8 mouse cellular contexts compared by ENCODE assay signal in genomic region chr17:57106035-57106368, GRCm38 (mm10). TPM values are rescaled to one million over a fixed set of nuclear protein-coding genes. Genes with fewer than 3 reads are reported as not detected.
A peak's percentile ranks its signal among the peaks of the same experiment; 100 is the strongest.
DNase-seq lines count a peak whose midpoint lies in the region; ATAC-seq and TF ChIP-seq lines count a peak whose summit lies in the region.

No protein-coding gene starts in this region.

- no peak for TF ChIP-seq POLR2A in kidney, adult 2 months (IDR thresholded peaks at IDR 0.05; ENCODE audit: low read depth, low read length)

- WGBS in kidney, adult 2 months, result 35% methylated on average over 9 of the region's 9 CpGs
- 6% methylated on average over 9 of the region's 9 CpGs for WGBS in embryonic facial prominence, embryonic 11.5 days
- WGBS in intestine, embryonic 14.5 days, result 11% methylated on average over 9 of the region's 9 CpGs

- no peak for TF ChIP-seq CTCF in kidney, adult 2 months (conservative IDR thresholded peaks at IDR 0.05; ENCODE audit: insufficient read depth, insufficient read length, low read depth, low read length)

- no peaks in the 10 kb centered on the region for H3K9me3 ChIP-seq in embryonic facial prominence, embryonic 11.5 days (replicated peaks; ENCODE audit: control insufficient read depth, low read length)
- no peaks in the 10 kb centered on the region for H3K9me3 ChIP-seq in intestine, embryonic 14.5 days (ENCODE audit: control insufficient read depth, low read length)

- no peaks in the 10 kb centered on the region for H3K4me1 ChIP-seq in kidney, adult 2 months (ENCODE audit: control insufficient read depth, insufficient read depth, low read length)
- H3K4me1 ChIP-seq in embryonic facial prominence, embryonic 11.5 days (ENCODE audit: control insufficient read depth, insufficient read depth, low read length), result no peaks in the 10 kb centered on the region
- peaks cover 17% of the 10 kb centered on the region for H3K4me1 ChIP-seq in intestine, embryonic 14.5 days (replicated peaks; ENCODE audit: control insufficient read depth, insufficient read depth, low read length)

- DNase-seq in kidney, adult 2 months, result no peak
- no peak for DNase-seq in kidney, adult 11 months
- DNase-seq in embryonic facial prominence, embryonic 11.5 days (ENCODE audit: low spot score), result no peak
- DNase-seq in intestine, embryonic 14.5 days (ENCODE audit: low spot score), result no peak
- DNase-seq in neural tube, embryonic 10.5 days (ENCODE audit: extremely low spot score, low spot score), result peak; percentile 24
- no peak for DNase-seq in thymus, adult 18-20 months
- no peak for DNase-seq in cerebellum, adult 9-10 months
- no peak for DNase-seq in right cerebral cortex, postnatal 10 days (ENCODE audit: low spot score in 2 of 2)

- H3K4me3 ChIP-seq in kidney, adult 2 months (ENCODE audit: insufficient read depth, low read depth, low read length), result 0 out of 2 replicates have a peak overlapping the region, but pooled peaks have one; percentile 91
- H3K4me3 ChIP-seq in embryonic facial prominence, embryonic 11.5 days (ENCODE audit: low read depth, low read length), result peak overlapping the region; percentile 62
- peak overlapping the region; percentile 63 for H3K4me3 ChIP-seq in intestine, embryonic 14.5 days (ENCODE audit: low read depth, low read length)

- ATAC-seq in embryonic facial prominence, embryonic 11.5 days (replicated peaks; ENCODE audit: insufficient number of reproducible peaks, low FRiP score, low TSS enrichment, low read depth), result no peak
- no peak for ATAC-seq in intestine, embryonic 14.5 days (replicated peaks; ENCODE audit: low FRiP score, low TSS enrichment, low read depth)

- H3K36me3 ChIP-seq in kidney, adult 2 months (ENCODE audit: control insufficient read depth, insufficient read depth, low read length), result no peaks in the 10 kb centered on the region
- no peaks in the 10 kb centered on the region for H3K36me3 ChIP-seq in embryonic facial prominence, embryonic 11.5 days (replicated peaks; ENCODE audit: control insufficient read depth, insufficient read depth, low read depth, low read length)
- no peaks in the 10 kb centered on the region for H3K36me3 ChIP-seq in intestine, embryonic 14.5 days (ENCODE audit: control insufficient read depth, insufficient read depth, low read length)

- no peak overlapping the region for H3K27ac ChIP-seq in kidney, adult 2 months (ENCODE audit: insufficient read depth, low read depth, low read length)
- H3K27ac ChIP-seq in embryonic facial prominence, embryonic 11.5 days (replicated peaks; ENCODE audit: low read depth, low read length), result no peak overlapping the region
- H3K27ac ChIP-seq in intestine, embryonic 14.5 days (ENCODE audit: low read depth), result no peak overlapping the region

- H3K9ac ChIP-seq in embryonic facial prominence, embryonic 11.5 days (replicated peaks; ENCODE audit: low read length), result peak overlapping the region; percentile 80
- H3K9ac ChIP-seq in intestine, embryonic 14.5 days (ENCODE audit: low read length), result peak overlapping the region; percentile 59

- H3K27me3 ChIP-seq in kidney, adult 2 months (replicated peaks; ENCODE audit: control insufficient read depth, insufficient read depth, low read length), result 0 out of 2 replicates have a peak, but pooled peaks cover 2% of the 10 kb centered on the region
- no peaks in the 10 kb centered on the region for H3K27me3 ChIP-seq in embryonic facial prominence, embryonic 11.5 days (ENCODE audit: control insufficient read depth, insufficient read depth, low read length)
- H3K27me3 ChIP-seq in intestine, embryonic 14.5 days (replicated peaks; ENCODE audit: control insufficient read depth, insufficient read depth, low read length), result no peaks in the 10 kb centered on the region

- H3K4me2 ChIP-seq in embryonic facial prominence, embryonic 11.5 days (ENCODE audit: low read depth, low read length), result peak overlapping the region; percentile 86
- H3K4me2 ChIP-seq in intestine, embryonic 14.5 days (ENCODE audit: low read length), result peak overlapping the region; percentile 60

RNA-seq across cellular contexts. Expression of gene Tnfsf9, which starts 0.9 kb away (rescaled TPM):
- polyA plus RNA-seq in kidney, adult 2 months (2012; rRNA removed), result 1.6 and 2.5 TPM in 2 replicates
- 5.2 and 5.6 TPM in 2 replicates for polyA plus RNA-seq in embryonic facial prominence, embryonic 11.5 days (2014; fragmentation: Nextera tagmentation; extraction: Ambion mirVana)
- polyA plus RNA-seq in intestine, embryonic 14.5 days (2014; fragmentation: Nextera tagmentation; extraction: Ambion mirVana), result 10.4 and 10.8 TPM in 2 replicates

RNA-seq across cellular contexts. Expression of gene Tubb4a, which starts 18.4 kb away (rescaled TPM):
- 2.1 and 2.9 TPM in 2 replicates for polyA plus RNA-seq in kidney, adult 2 months (2012; rRNA removed)
- polyA plus RNA-seq in embryonic facial prominence, embryonic 11.5 days (2014; fragmentation: Nextera tagmentation; extraction: Ambion mirVana), result 39.9 and 51.6 TPM in 2 replicates
- 36.4 and 43.1 TPM in 2 replicates for polyA plus RNA-seq in intestine, embryonic 14.5 days (2014; fragmentation: Nextera tagmentation; extraction: Ambion mirVana)

RNA-seq across cellular contexts. Expression of gene Dennd1c, which starts 27.7 kb away (rescaled TPM):
- 2.0 and 4.9 TPM in 2 replicates for polyA plus RNA-seq in kidney, adult 2 months (2012; rRNA removed)
- polyA plus RNA-seq in embryonic facial prominence, embryonic 11.5 days (2014; fragmentation: Nextera tagmentation; extraction: Ambion mirVana), result 1.5 and 1.6 TPM in 2 replicates
- polyA plus RNA-seq in intestine, embryonic 14.5 days (2014; fragmentation: Nextera tagmentation; extraction: Ambion mirVana), result 6.3 and 6.4 TPM in 2 replicates

RNA-seq across cellular contexts. Expression of gene Cd70, which starts 43.6 kb away (rescaled TPM):
- 0.13 TPM in 1 of 2 replicates, not detected in the other for polyA plus RNA-seq in kidney, adult 2 months (2012; rRNA removed)
- not detected in 2 replicates for polyA plus RNA-seq in embryonic facial prominence, embryonic 11.5 days (2014; fragmentation: Nextera tagmentation; extraction: Ambion mirVana)
- not detected in 2 replicates for polyA plus RNA-seq in intestine, embryonic 14.5 days (2014; fragmentation: Nextera tagmentation; extraction: Ambion mirVana)

RNA-seq across cellular contexts. Expression of gene Slc25a23, which starts 46.3 kb away (rescaled TPM):
- polyA plus RNA-seq in kidney, adult 2 months (2012; rRNA removed), result 121 and 124 TPM in 2 replicates
- polyA plus RNA-seq in embryonic facial prominence, embryonic 11.5 days (2014; fragmentation: Nextera tagmentation; extraction: Ambion mirVana), result 7.1 and 7.3 TPM in 2 replicates
- polyA plus RNA-seq in intestine, embryonic 14.5 days (2014; fragmentation: Nextera tagmentation; extraction: Ambion mirVana), result 11.2 and 12.2 TPM in 2 replicates
